Mouse (Mus musculus) 3T3-L1 (cell line): Measurements from ENCODE around the gene Mia3.
A peak's percentile ranks its signal among the peaks of the same experiment; 100 is the strongest.
"Not testable (repeated sequence)": the region's sequence is repeated elsewhere in the genome, so short reads cannot be mapped to it uniquely, and the experiment has no call there.

Source experiments
- DNase-seq: peaks from one replicate; pipeline ENCODE4 v3.0.0-alpha.2; 2015; ENCODE audit warnings: low read depth, low spot score

The Mia3 gene

DNA sequence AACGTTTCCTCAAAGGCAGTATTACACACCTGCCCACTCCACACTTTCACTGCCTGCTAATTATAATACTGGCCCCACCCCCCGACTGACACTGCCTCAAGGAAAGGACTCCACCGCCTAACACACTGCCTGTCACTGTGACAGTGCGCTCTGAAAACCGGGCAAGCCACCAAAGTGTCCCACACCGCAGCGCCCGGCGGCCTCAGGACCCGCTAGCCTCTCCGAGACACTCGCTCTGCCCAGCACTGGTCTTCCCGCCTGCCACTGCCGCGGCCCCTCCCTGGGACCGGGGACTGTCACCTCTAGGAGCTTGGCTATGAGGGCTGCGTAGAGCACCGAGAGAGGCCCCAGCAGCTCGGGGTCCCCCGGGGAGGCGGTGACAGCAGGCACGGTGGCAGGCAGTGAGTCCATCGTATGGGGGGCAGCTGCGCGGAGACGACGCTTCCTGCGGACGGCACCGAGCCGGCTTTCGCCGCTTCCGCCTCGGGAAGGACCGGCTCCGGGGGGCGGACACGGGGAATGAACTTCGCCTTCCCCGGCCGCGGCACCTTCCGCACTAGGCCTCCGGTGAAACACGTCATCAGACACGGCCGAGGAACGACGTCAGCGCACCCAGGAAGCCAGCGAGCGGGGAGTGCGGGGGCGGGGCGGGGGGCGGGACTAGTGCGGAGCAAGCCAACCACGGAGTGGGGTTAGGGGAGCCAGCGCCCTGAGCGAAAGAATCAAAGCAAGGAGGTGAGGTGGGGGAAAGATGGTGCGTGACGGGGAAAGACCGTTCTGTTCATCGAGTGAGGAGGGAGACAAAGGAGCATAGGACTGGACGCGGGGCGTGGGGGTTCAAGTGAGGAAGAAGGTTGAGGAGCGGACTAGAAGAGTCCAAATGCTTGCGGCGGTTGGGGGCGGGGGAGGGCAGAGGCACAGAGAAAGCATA, 24.2 kb downstream of the Mia3 start:
- peak; percentile 90 for DNase-seq

DNA sequence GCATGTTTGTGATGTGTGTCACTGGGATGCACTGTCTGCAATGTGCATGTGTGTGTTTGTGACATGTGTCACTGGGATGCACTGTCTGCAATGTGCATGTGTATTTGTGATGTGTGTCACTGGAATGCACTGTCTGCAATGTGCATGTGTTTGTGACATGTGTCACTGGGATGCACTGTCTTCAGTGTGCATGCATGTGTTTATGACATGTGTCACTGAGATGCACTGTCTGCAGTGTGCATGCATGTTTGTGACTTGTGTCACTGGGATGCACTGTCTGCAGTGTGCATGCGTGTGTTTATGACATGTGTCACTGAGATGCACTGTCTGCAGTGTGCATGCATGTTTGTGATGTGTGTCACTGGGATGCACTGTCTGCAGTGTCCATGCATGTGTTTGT, 26.5 kb downstream of the Mia3 start:
- not testable (repeated sequence) for DNase-seq

DNA sequence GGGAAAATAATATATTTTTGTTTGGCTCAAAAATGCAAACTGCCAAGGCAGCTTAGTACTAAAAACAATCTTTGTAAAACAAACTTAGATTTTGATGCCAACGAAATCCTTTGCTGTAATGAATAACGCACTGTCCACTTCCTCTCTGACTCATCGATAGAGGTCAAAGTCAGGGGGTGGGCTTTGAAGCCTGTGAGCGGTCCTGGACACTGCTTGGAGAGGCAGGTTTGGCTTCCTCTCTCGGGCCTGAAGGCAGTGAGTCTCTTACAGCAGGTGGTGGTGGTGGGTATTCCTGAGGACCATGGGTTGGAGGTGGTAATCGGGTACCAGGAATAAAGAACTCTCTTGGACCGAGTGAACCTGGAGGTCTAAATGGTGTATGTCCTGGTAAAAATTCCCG, 42.2 kb downstream of the Mia3 start:
- no peak for DNase-seq

DNA sequence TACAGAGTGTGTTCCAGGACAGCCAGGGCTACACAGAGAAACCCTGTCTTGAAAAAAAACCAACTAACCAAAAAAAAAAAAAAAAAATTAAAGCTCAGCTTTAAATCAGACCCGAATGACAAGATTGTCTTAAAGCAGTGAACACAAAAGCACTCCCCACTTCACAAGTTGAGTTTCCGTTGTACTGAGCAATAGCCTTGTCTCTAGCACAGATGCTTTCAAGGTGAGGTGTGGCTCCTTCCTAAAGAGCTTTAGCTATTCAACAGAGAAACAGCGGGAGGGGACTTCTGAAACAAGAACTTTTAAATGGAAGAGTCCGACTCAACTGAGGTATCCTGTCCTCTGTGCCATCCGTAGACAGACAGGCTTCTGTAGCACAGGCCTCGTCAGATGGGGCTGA, 44.9 kb downstream of the Mia3 start:
- DNase-seq = no peak

DNA sequence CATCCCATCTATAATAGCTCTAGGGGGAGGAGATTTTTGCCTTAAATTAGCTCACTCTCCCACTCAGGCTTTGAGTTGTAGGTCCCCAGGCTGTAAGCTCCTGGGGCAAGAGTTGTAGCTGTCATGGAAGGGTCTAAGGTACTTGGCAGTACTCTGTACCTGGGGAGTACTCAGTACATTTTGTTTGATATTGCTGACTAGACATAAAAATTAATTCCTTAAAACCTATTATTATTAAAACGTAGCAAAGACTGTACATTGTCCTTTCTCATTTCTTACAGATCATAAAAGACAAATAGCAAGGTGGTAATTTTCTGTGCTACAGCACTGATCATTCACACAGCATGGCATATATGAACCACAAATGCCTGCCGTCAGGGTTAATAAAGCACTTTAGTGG, 45.4 kb downstream of the Mia3 start:
- no peak for DNase-seq

DNA sequence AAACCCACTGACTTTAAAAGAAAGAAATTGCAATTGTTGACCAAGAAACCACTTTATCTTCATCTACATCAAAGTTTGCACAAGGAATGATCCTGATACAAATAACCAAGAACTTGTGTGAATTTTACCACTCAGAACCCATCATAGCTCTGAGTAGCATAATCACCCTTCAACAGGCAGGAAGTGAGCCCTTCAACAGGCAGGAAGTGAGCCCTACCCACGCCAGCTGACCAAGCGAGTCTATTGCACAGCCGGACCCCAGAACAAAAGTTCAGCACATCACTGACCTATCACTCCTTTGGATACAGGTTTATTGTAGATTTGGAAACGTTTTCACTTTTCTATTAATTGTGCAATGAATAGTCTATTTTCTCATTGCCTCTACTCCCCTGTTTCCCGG, 46.9 kb downstream of the Mia3 start:
- not testable (repeated sequence) for DNase-seq

DNA sequence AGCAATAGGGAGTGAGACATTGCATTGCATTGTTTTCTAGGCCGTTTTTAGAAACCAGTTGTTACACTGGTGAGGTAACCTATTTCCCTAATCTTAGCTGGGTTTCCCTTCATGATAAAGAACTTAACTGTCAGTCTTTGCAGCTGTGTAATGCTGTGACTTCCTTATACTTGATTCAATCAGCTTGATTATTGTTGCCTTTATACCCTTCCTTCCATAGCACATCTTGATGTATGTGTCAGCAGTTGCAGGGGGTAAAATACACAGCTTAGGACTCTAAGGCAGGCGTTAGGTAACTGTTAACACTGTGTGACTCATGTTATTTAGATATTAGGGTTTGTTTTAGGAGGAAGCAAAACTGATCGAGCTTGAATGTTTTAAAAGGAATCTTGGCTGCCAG, 48.6 kb downstream of the Mia3 start:
- peak; percentile 13 for DNase-seq

DNA sequence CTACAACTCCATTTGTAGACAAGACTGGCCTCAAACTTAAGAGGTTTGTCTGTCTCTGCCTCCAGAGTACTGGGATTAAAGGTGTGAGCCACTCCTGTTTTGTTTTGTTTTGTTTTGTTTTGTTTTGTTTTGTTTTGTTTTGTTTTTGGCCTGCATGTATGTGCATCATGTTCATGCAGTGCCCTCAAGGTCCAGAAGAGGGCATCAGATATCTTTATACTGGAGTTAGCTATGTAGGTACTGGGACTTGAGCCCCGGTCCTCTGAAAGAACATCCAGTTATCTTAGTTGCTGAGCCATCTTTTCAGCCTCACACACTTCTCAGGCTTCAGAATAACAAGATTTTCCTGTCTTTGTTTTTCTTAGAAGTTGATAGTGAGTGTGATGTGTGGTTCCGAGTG, 53.6 kb downstream of the Mia3 start:
- DNase-seq = peak; percentile 52

DNA sequence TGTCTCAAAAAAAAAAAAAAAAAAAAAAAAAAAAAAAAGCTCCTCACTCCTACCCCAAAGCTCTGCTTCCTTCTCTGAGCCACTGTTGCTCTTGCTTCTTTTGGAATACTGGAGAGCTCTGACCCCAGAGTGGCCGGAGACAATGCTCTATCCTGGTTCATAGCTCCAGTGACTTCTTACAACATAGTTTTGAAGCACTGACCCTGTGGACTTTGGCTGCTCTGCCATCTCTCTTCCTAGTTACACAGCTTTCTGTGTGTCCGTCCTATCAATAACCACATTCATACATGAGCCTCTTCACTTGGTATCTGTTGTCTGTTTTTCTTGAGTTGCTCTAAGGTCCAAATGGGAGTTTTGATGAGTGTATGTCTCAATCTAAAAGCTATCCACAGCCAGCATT, 57.3 kb downstream of the Mia3 start:
- no peak for DNase-seq

DNA sequence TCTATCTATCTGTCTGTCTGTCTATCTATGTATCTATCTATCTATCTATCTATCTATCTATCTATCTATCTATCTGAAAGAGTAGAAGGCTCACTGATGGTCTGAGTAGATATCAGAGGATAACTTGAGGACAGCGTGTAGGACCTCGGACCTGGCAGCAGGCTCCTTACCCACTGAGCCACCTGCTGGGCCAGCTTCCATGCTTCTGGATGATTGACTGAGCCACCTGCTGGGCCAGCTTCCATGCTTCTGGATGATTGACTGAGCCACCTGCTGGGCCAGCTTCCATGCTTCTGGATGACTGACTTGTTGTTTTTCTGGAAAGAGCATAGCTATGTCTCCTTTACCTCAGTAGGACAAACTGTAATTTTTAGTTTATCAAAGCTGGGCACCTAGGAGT, 59.8 kb downstream of the Mia3 start:
- not testable (repeated sequence) for DNase-seq

DNA sequence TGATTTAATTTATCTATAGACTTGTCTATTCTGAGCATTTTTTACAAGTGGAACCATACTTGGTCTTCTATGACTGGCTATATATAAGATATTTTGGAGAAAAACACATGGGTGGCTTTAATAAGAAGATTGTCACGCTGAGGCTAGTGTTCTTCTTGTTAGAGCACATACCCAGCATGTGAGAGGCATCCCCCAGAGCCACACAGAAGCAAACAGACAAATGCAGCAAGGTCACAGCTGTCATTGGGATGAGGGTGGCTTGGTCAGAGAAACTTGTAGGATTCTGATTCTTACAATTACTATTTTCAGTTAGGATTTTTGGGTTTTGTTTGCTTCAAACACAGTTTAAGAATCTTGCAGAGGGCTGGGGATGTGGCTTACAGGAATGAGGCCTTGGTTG, 60.9 kb downstream of the Mia3 start:
- no peak for DNase-seq

DNA sequence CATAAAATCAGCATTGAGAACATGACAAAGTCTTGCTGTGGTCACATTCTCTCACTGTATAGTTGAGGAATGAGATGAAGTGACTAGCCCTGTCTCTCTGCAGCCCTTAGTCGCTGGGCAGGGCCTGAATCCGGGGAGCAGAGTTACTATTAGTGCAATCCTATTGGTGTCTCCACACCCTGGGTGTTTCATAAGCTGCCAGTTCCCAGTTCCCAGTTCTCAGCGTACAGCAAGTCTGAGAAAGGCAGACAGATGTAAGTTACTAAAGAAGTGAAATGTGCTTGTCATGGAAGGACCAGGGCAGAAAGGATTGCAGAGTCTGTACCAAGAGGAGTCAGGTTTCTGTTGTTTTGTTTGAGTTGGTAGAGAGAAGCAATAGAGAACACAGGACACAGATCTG, 61.8 kb downstream of the Mia3 start:
- no peak for DNase-seq

DNA sequence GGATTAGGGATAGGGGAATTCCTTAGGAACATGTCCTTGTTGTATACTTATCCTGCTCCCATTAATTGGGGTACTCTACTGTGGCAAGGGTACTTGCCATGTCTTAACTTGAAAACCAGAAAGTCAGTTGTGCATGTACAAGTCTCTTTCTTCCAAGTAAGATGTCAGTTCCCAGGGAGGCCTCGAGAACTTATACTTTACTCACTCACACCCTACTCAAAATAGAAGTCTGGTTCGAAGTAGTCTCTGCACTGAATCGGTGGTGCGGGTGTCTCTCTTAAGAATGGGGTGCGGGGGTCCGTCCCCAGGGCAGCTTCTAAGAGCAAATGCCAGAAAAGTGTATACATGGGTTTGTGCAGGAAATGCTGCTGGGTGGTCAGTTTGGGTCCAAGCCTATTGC, 70.2 kb downstream of the Mia3 start:
- DNase-seq = peak; percentile 100

DNA sequence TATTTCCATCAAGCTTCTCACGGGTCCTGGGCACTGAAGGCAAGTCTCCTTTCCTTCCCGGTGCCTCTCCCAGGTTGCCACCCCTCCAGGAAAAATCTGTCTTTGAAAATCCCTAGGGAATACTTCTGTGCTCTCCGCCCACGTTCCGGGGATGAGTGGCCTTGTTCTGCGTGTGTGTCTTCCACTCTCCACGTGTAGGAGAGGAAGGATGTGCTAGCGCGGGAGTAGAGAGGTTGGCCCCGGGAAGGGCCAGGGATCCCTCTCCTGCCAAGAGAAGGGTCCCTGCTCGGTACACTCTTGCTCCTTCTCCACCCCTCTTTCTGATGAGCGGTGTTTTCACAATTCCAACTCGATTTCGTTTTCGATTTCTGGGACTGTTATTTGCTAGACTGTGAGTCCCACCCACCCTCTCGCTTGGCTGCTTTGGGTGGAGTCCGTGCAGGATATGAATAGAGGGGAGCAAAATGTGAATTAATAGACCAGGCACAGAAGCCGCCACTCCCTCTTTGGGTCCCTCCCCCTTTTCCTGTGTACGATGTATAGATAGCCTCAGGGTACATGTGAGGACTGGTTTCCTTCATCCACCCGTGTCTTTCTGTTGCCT, 71.4 kb downstream of the Mia3 start:
- peak; percentile 84 for DNase-seq

DNA sequence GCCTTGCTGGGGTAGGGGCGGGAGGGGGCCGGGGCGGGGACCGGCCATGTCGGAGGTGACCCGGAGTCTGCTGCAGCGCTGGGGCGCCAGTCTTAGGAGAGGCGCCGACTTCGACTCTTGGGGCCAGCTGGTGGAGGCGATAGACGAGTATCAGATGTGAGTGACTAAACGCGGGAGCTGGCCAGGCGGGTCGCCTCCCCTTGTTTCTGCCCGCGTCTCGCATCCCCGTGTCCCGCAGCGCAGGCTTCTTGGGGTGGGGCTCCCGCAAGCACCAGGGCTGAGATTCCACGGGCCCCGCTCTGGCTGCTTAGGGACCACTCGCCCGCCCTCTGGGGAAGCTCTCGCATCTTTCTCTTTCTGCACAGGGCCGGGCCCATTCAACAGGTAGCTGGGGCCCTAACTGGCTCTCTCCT, 71.9 kb downstream of the Mia3 start:
- DNase-seq = no peak

DNA sequence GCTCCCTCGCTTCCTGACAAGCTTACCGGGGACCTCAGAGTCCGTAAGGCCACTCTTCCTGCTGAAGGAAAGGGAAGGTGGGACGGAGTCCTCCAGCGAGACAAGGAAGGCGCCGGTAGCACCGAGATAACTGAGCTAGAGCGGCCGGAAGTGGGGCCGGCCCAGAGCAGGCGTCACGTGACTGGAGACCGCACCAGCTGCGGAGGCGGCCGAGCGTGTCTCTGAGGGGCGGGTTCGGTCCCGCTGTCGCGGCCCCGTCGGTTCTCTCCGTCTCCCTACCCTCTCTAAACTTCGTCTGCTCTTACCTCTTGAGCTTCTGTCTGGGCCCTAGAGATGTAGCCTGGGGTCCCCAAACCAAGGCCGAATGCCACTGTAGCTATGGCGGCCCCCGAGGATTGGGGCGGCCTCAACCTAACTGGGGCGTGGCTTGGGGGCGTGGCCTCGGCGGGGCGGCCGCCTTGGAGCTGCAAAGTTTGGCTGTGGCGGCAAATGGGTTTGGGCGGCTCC, 72.4 kb downstream of the Mia3 start, which contains the start of gene Brox:
Brox (minus strand) TSS at position 393 of the 507 bp plus-strand sequence.
- DNase-seq = peak; percentile 93

DNA sequence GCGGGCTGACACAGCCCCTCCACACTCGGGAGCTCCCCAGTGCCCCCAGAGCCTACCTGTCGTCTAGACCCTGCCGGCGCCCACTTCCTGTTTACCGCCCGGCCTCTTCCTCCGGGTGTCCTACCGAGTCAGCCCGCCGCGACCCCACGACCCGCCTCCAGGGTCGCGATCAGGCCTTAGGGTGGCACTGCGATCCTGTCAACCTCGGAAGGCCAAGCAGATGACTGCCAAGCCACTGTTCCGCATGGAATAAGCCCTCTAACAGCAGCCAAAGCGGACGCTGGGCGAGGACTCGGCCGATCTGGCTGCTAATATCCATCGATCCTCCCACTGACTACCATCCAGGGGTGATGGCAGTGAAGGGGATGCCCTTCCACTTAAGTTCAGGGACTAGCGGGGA, 72.9 kb downstream of the Mia3 start, which contains the start of gene Aida:
Aida (plus strand) TSS at position 126 of the 400 bp plus-strand sequence.
- DNase-seq = no peak

DNA sequence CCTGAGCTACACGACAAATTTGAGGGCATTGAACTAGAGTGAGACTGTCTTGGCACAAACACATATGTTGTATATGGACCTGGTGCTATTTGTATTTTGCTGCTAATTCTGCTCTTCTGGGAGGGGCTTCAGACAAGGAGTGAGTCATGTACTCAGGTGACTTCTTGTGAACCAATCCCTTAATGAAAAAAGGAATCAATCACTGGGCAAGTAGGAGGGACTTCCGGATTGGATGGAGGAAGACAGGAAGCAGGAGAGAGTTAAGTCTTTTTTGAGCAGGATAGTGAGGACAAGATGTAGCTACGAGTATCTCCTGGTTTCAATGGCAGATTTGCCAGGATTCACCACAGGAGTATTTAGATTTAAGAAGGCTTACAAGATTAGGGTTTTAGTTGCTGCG, 79.8 kb downstream of the Mia3 start:
- peak; percentile 23 for DNase-seq

DNA sequence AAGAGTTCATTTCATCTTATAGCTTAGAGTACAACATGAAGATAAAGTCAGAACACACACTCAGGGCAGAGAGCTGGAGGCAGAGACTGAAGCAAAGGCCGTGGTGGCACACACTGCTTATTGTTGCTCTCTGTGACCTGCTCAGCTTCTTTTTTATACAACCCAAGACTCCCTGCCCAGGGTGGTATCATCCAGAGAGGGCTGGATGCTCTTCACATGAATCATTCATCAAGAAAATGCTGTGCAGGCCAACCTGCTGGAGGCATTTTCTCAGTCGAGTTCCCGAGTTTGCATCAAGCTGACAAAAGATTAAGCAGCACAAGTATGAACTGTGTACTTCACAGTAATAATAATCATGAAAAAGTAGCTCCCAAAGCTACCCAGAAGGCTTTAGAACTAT, 81.0 kb downstream of the Mia3 start:
- DNase-seq = peak; percentile 53
